Mouse (Mus musculus): ENCODE results near the gene Chpf.

Gene Chpf

GRCm38 (mm10) chr1:75478916-75479634 lies at the start of gene Chpf, which contains the start of gene Tmem198:
Gene Chpf, minus strand, starts transcription at chr1:75479307.
Gene Tmem198, plus strand, starts transcription at chr1:75479532.
- DNase-seq (ENCODE audit: low spot score in 2 of 2): peak; percentile 98

- no peak for DNase-seq (ENCODE audit: low spot score in 2 of 2)
Observed at GRCm38 (mm10) chr1:75524679-75525078, 45.6 kb upstream of the Chpf start.

- DNase-seq (ENCODE audit: low spot score in 2 of 2): peak; percentile 93 to 94
Observed at GRCm38 (mm10) chr1:75521321-75522031, 42.4 kb upstream of the Chpf start, which contains the start of gene Stk11ip. Gene Stk11ip, plus strand, starts transcription at chr1:75521529.

GRCm38 (mm10) chr1:75519576-75519975 lies 40.5 kb upstream of the Chpf start:
- DNase-seq (ENCODE audit: low spot score in 2 of 2): no peak

GRCm38 (mm10) chr1:75518427-75518826 lies 39.3 kb upstream of the Chpf start:
- DNase-seq (ENCODE audit: low spot score in 2 of 2): no peak

- DNase-seq (ENCODE audit: low spot score in 2 of 2): no peak
Observed at GRCm38 (mm10) chr1:75517984-75518383, 38.9 kb upstream of the Chpf start.

GRCm38 (mm10) chr1:75516703-75517380 lies 37.7 kb upstream of the Chpf start:
- no peak for DNase-seq (ENCODE audit: low spot score in 2 of 2)

- no peak for DNase-seq (ENCODE audit: low spot score in 2 of 2)
Observed at GRCm38 (mm10) chr1:75512550-75512949, 33.4 kb upstream of the Chpf start.

GRCm38 (mm10) chr1:75511437-75512210 lies 32.5 kb upstream of the Chpf start:
- no peak for DNase-seq (ENCODE audit: low spot score in 2 of 2)

- DNase-seq (ENCODE audit: low spot score in 2 of 2): no peak
Observed at GRCm38 (mm10) chr1:75510154-75510553, 31.0 kb upstream of the Chpf start.

- DNase-seq (ENCODE audit: low spot score in 2 of 2): no peak
Observed at GRCm38 (mm10) chr1:75509586-75509985, 30.5 kb upstream of the Chpf start.

- no peak for DNase-seq (ENCODE audit: low spot score in 2 of 2)
Observed at GRCm38 (mm10) chr1:75507006-75507405, 27.9 kb upstream of the Chpf start, which contains the start of gene Inha. Gene Inha, plus strand, starts transcription at chr1:75507077.

- DNase-seq (ENCODE audit: low spot score in 2 of 2): peak; percentile 38 to 41
Observed at GRCm38 (mm10) chr1:75505956-75506831, 27.1 kb upstream of the Chpf start, which contains the start of gene Obsl1. Gene Obsl1, minus strand, starts transcription at chr1:75506452.

- DNase-seq (ENCODE audit: low spot score in 2 of 2): peak; percentile 84
Observed at GRCm38 (mm10) chr1:75505159-75505955, 26.2 kb upstream of the Chpf start.

GRCm38 (mm10) chr1:75504256-75505045 lies 25.3 kb upstream of the Chpf start:
- DNase-seq (ENCODE audit: low spot score in 2 of 2): peak; percentile 59 to 61

- DNase-seq (ENCODE audit: low spot score in 2 of 2): no peak
Observed at GRCm38 (mm10) chr1:75503651-75503980, 24.5 kb upstream of the Chpf start.

GRCm38 (mm10) chr1:75502945-75503650 lies 24.0 kb upstream of the Chpf start:
- no peak for DNase-seq (ENCODE audit: low spot score in 2 of 2)

GRCm38 (mm10) chr1:75501905-75502304 lies 22.8 kb upstream of the Chpf start:
- no peak for DNase-seq (ENCODE audit: low spot score in 2 of 2)

All from frontal cortex, postnatal 36 days (tissue).